Mouse (Mus musculus): ENCODE results near the gene Shisal1. TPM values are rescaled to one million over a fixed set of nuclear protein-coding genes. Genes with fewer than 3 reads are reported as not detected.
A peak's percentile ranks its signal among the peaks of the same experiment; 100 is the strongest.

Gene Shisal1
- polyA plus RNA-seq, 1 experiment from 2014 or later = 0.05 TPM

GRCm38 (mm10) chr15:84417592-84418265 is 29.2 kb downstream of the Shisal1 start:
- 62% methylated on average over 13 of the region's 13 CpGs for WGBS (ENCODE audit: insufficient replicate concordance)
- Histone ChIP-seq H3K9me3 (ENCODE audit: low read length) (no peaks in the 10 kb centered on the region), H3K4me1 (ENCODE audit: insufficient read depth) (no peaks in the 10 kb centered on the region), H3K36me3 (replicated peaks; ENCODE audit: insufficient read depth, low read length) (no peaks in the 10 kb centered on the region), H3K4me2 (ENCODE audit: low read depth, low read length) (no peak overlapping the region), H3K27ac (ENCODE audit: low read depth) (no peak overlapping the region), H3K9ac (replicated peaks) (no peak overlapping the region), H3K4me3 (ENCODE audit: low read depth, low read length) (no peak overlapping the region), H3K27me3 (ENCODE audit: insufficient read depth, low read length) (no peaks in the 10 kb centered on the region)
- TF ChIP-seq CTCF (IDR thresholded peaks at IDR 0.05; ENCODE audit: low read depth) (no peak), EP300 (IDR thresholded peaks at IDR 0.05; ENCODE audit: low read depth) (no peak)
- DNase-seq (no peak), ATAC-seq (no peak)

- no peak for TF ChIP-seq EP300 (IDR thresholded peaks at IDR 0.05; ENCODE audit: low read depth)
- no peak for TF ChIP-seq CTCF (IDR thresholded peaks at IDR 0.05; ENCODE audit: low read depth)
- 66% methylated on average over 14 of the region's 14 CpGs for WGBS (ENCODE audit: insufficient replicate concordance)
- Histone ChIP-seq H3K4me3 (ENCODE audit: low read depth, low read length) (no peak overlapping the region), H3K4me1 (ENCODE audit: insufficient read depth) (peaks cover 4% of the 10 kb centered on the region), H3K27ac (ENCODE audit: low read depth) (no peak overlapping the region), H3K4me2 (ENCODE audit: low read depth, low read length) (no peak overlapping the region), H3K9me3 (ENCODE audit: low read length) (no peaks in the 10 kb centered on the region), H3K27me3 (ENCODE audit: insufficient read depth, low read length) (no peaks in the 10 kb centered on the region), H3K36me3 (replicated peaks; ENCODE audit: insufficient read depth, low read length) (no peaks in the 10 kb centered on the region), H3K9ac (replicated peaks) (no peak overlapping the region)
- ATAC-seq = no peak
- no peak for DNase-seq
Observed at GRCm38 (mm10) chr15:84417017-84417416, 29.9 kb downstream of the Shisal1 start.

- H3K9ac ChIP-seq (replicated peaks) = no peak overlapping the region
- DNase-seq = no peak
- no peaks in the 10 kb centered on the region for H3K27me3 ChIP-seq (ENCODE audit: insufficient read depth, low read length)
- no peak for TF ChIP-seq EP300 (IDR thresholded peaks at IDR 0.05; ENCODE audit: low read depth)
- no peak for TF ChIP-seq CTCF (IDR thresholded peaks at IDR 0.05; ENCODE audit: low read depth)
- ATAC-seq = no peak
- H3K4me3 ChIP-seq (ENCODE audit: low read depth, low read length) = no peak overlapping the region
- 58% methylated on average over 9 of the region's 9 CpGs for WGBS (ENCODE audit: insufficient replicate concordance)
- no peaks in the 10 kb centered on the region for H3K36me3 ChIP-seq (replicated peaks; ENCODE audit: insufficient read depth, low read length)
- H3K4me2 ChIP-seq (ENCODE audit: low read depth, low read length) = no peak overlapping the region
- H3K27ac ChIP-seq (ENCODE audit: low read depth) = no peak overlapping the region
- H3K4me1 ChIP-seq (ENCODE audit: insufficient read depth) = peaks cover 4% of the 10 kb centered on the region
- H3K9me3 ChIP-seq (ENCODE audit: low read length) = no peaks in the 10 kb centered on the region
Observed at GRCm38 (mm10) chr15:84414040-84414848, 32.7 kb downstream of the Shisal1 start.

GRCm38 (mm10) chr15:84412409-84412808 is 34.5 kb downstream of the Shisal1 start:
- no peaks in the 10 kb centered on the region for H3K36me3 ChIP-seq (replicated peaks; ENCODE audit: insufficient read depth, low read length)
- H3K4me3 ChIP-seq (ENCODE audit: low read depth, low read length) = no peak overlapping the region
- TF ChIP-seq CTCF (IDR thresholded peaks at IDR 0.05; ENCODE audit: low read depth) (no peak), EP300 (IDR thresholded peaks at IDR 0.05; ENCODE audit: low read depth) (no peak)
- no peak overlapping the region for H3K27ac ChIP-seq (ENCODE audit: low read depth)
- H3K9ac ChIP-seq (replicated peaks) = no peak overlapping the region
- H3K4me1 ChIP-seq (ENCODE audit: insufficient read depth) = peaks cover 4% of the 10 kb centered on the region
- no peaks in the 10 kb centered on the region for H3K9me3 ChIP-seq (ENCODE audit: low read length)
- ATAC-seq (peak; percentile 74), DNase-seq (peak; percentile 78)
- no peak overlapping the region for H3K4me2 ChIP-seq (ENCODE audit: low read depth, low read length)
- WGBS (ENCODE audit: insufficient replicate concordance) = 16% methylated on average over 6 of the region's 6 CpGs
- no peaks in the 10 kb centered on the region for H3K27me3 ChIP-seq (ENCODE audit: insufficient read depth, low read length)

- no peaks in the 10 kb centered on the region for H3K9me3 ChIP-seq (ENCODE audit: low read length)
- H3K27me3 ChIP-seq (ENCODE audit: insufficient read depth, low read length) = no peaks in the 10 kb centered on the region
- WGBS (ENCODE audit: insufficient replicate concordance) = 71% methylated on average over 8 of the region's 8 CpGs
- peaks cover 4% of the 10 kb centered on the region for H3K4me1 ChIP-seq (ENCODE audit: insufficient read depth)
- no peaks in the 10 kb centered on the region for H3K36me3 ChIP-seq (replicated peaks; ENCODE audit: insufficient read depth, low read length)
- no peak overlapping the region for H3K27ac ChIP-seq (ENCODE audit: low read depth)
- no peak for ATAC-seq
- no peak overlapping the region for H3K4me3 ChIP-seq (ENCODE audit: low read depth, low read length)
- TF ChIP-seq EP300 (IDR thresholded peaks at IDR 0.05; ENCODE audit: low read depth) = no peak
- no peak for TF ChIP-seq CTCF (IDR thresholded peaks at IDR 0.05; ENCODE audit: low read depth)
- no peak overlapping the region for H3K9ac ChIP-seq (replicated peaks)
- no peak for DNase-seq
- H3K4me2 ChIP-seq (ENCODE audit: low read depth, low read length) = no peak overlapping the region
Observed at GRCm38 (mm10) chr15:84410052-84410451, 36.8 kb downstream of the Shisal1 start.

GRCm38 (mm10) chr15:84408576-84408975 is 38.3 kb downstream of the Shisal1 start:
- Histone ChIP-seq H3K4me3 (ENCODE audit: low read depth, low read length) (no peak overlapping the region), H3K9me3 (ENCODE audit: low read length) (no peaks in the 10 kb centered on the region), H3K27me3 (ENCODE audit: insufficient read depth, low read length) (no peaks in the 10 kb centered on the region), H3K4me2 (ENCODE audit: low read depth, low read length) (no peak overlapping the region), H3K36me3 (replicated peaks; ENCODE audit: insufficient read depth, low read length) (no peaks in the 10 kb centered on the region), H3K4me1 (ENCODE audit: insufficient read depth) (peaks cover 4% of the 10 kb centered on the region), H3K27ac (ENCODE audit: low read depth) (no peak overlapping the region), H3K9ac (replicated peaks) (no peak overlapping the region)
- ATAC-seq (no peak), DNase-seq (no peak)
- WGBS (ENCODE audit: insufficient replicate concordance) = 67% methylated on average over 3 of the region's 3 CpGs
- TF ChIP-seq CTCF (IDR thresholded peaks at IDR 0.05; ENCODE audit: low read depth) = no peak
